Mouse (Mus musculus) neutrophil, adult 5-6 weeks (primary cell): ENCODE measurements around the gene Tmem183a. TPM values are rescaled to one million over a fixed set of nuclear protein-coding genes. Genes with fewer than 3 reads are reported as not detected.

Experiments used
- ATAC-seq: fragments of 151-379, 151-347 bp; 2 replicates; pipeline ENCODE4 v1.8.0; 2017; ENCODE audit warnings: mild to moderate bottlenecking, moderate TSS enrichment; ENCODE audit not compliant: insufficient number of reproducible peaks, poor library complexity, low FRiP score, severe bottlenecking; ENCODE audit errors: extremely low read depth
- total RNA-seq: library from RNA; stranded (forward); fragments of 200-1000 nt; gene quantifications from 2 replicates; pipeline ENCODE4 v1.2.3, GENCODE M21; 2017

Gene Tmem183a
- total RNA-seq, 1 experiment from 2014 or later = 74.1 TPM

DNA sequence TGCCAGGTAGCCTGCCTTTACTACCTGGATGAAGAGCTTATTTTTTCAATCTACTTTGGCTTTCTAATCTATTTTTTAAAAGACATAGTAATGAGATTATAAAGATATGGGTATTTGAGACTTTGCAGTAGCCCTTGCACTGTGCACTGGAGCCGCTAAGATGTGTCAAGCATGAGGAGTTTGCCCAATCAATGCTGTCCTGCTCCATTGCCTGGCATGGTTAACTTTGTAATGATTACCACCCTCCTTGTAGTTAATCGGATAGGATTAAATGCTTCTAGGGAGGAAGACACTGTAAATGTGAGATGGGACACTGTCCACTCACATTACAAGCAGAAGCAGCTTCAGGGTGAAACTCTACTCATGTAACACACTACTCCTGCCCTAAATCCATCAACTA is 8.5 kb downstream of the Tmem183a start:
- ATAC-seq = no peak

DNA sequence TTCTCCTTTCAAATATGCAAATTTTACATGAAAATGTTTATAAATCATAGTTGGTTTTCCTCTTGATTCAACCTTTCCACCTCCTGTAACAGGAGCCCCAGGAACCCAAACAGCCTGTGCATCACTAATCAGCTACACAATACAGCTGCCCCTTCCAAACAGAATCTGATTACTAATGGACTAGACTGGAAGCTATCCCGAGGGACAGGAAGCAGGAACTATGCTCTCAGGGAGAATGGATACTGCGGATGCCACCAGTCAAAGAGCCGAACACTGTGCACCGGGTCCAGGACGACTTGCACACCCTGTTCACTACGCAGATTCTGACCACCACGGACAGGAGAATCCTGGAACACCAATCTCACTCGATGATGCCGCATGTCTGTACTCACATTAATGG is 14.0 kb downstream of the Tmem183a start:
- ATAC-seq = no peak

DNA sequence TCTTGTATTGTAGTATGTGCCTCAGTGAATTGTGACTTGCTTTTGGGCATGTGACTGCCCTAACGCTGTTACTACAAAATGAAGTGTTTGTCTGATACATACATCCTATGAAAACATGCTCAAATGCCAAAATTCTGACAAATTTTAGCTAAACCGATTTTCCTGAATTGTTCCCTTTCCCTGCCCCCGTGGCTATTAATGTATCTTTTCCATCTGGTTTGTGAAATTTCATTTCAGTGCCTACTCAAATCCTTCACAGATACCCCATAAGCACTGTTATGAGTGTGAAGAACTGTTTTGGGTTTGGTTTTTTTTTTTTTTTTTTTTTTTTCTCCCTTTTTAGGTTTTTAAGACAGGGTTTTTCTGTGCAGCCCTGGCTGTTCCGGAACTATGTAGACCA is 16.7 kb downstream of the Tmem183a start:
- no peak for ATAC-seq

DNA sequence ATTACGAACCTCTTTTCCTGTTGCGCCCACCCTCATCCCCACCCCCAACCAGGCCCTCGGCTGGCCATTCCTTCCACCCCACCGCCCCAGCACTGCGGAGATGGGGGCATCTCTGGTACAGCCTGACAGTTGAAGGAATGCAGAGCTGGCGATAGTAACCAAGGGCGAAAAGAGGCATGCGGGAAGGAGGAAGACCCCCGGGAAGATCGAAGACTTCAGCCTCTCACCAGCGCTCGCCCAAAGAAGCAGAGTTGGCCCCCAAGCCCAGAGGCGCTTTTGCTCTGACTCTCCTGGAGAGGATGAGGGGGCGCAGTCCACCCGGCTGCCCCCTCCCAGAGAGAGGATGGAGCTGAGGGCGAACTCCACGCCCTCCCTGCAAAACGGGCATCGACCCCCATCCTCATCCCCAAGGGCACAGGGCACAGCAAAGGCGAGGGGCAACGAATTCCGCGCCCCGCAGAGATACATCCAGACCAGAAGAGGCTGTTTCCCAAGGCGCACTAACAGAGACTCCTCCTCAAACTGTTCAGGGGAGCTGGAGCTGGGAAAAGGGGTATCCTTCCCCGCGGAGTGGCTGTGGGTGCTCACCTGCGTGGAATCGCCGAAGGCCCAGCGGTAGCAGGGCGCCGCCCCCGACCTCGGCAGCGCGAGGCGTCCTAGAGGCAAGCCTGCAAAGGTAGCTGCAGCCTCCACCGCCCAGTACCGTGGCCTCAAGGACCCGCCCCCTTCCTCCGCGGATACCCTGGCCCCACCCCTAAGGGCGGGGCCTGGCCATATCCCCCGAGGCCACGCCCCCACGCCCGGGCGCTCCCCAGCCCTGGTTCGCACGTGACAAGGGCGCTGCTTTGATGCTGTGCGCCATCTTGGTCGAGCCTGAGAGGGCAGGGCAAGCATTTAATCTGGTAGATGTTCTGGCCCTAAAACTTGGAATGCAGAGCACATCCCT is 17.5 kb downstream of the Tmem183a start:
- ATAC-seq = peak; percentile 41

DNA sequence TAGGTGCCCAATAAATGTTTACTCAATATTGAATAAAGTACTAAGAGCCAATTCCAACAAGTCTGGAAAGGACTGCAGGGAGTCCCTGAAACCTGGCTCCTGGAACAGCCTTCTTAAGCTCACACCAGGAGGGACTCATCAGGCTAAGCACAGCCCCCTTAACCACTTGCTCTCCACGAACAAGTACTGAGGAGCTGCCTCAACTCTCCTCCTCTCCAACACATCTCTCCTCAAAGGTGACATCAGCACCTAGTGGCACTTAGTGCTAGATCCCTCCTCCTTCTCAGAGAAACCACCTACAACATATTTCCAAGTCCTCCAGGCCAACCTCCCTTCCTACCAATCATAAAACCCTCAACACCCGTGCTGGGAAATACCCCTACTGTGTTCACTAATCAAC is 18.2 kb downstream of the Tmem183a start:
- no peak for ATAC-seq

DNA sequence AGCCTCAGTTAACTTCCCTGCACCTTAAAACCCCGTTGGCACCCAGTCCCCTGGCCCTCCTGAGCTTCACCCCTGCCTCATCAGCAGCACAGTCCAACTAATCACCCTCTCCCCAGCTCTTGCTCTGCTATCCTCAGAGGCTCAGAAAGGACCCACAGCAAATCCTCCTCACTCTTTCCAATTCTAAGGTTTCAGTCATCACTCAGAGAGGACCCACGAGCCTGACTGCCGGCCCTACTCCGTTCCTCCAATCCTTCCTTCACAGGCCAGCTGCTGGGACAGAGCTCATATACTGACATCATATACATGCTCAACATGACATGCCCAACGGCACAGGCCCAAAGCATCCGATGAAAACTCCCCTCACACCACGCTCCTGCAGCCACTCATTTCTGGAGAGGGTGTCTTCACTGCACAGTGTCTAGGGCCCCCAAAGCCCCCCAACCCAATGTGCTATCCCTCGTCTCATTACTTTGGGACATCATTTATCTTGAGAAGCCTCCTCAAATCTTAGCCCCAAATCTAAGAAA is 18.9 kb downstream of the Tmem183a start:
- ATAC-seq = no peak

DNA sequence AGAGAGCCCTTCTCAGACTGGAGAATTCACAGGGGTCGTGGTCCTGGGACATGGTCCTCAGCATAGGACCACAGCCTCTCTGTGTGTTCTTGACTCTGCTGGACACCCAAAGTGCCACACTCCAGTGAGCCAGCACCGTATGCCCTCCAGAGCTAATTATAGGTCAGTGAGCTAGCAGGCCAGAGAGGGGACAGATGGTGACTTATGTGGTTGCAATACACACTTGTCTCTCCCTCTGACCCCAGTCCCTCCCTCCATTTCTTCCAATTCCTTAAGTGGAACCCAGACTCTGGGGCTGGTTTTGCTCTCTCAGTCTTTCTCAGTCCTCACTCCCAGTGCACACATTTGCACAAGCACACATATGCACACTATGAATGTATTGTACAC is 19.5 kb downstream of the Tmem183a start:
- ATAC-seq = no peak

DNA sequence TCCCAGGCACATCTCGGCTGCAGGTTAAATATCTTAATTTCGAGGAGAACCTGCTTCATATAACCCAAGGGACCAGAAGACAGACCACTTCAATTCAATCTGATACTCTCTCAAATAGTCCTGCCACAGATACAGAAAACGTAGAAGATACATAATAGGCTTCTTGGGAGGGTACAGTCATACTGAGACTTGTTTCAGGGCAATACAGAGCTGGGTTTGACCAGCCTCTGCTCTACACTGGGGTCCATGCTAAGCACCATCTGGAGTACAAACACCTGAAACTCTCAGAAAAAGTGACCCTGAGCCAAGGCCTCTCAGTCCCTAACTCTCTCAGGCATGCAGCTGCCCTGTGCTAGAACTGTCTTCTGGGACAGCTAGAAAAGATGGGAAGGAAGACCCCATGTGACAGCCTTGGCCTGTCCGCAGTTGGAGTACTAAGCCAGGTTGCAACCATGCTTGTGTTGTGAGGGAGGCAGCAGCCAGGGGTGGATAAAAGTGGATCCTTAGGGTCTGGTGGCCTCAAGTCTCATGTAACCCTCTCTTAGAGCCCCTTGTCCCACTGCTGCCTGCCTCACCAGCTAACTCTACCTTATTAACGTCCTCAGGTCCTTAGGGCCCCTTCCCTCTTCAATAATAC is 20.0 kb downstream of the Tmem183a start:
- ATAC-seq = no peak

DNA sequence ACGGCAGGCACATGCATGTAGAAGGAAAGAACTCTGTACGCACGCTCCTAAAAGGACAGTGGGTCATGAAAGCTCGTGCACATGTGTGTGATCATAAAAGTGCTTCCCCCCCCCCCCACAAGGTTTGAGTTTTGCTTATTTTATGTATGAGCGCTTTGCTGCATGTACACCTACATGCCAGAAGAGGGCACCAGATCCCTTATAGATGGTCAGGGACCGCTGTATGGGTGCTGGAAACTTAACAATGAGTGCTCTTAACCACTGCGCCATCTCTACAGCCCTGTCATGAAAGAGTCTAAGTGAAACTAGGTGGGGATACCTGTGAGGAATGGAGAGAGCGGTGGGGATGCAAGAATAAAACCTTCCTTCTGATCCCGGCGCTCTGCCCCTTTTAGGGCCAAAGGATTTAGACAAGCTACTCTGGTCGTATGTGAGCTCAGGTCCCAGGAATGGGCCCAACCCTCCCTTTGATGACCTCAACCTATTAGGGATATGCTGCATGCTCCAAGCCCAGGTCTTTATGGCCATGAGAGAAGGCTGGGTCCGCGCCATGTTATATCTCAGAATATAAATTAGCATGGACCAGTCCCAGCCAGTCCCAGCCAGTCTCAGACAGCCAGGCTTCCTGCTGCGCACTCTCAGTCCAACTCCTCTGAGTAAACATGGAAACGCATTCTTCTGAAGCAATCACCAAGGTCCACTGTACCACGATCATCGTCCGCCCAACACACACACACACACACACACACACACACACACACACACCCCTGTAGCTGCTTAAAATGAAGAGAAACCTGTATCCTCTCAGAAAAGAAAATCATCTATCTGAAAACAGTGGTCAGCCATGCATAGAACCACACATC is 21.8 kb downstream of the Tmem183a start:
- ATAC-seq = no peak

DNA sequence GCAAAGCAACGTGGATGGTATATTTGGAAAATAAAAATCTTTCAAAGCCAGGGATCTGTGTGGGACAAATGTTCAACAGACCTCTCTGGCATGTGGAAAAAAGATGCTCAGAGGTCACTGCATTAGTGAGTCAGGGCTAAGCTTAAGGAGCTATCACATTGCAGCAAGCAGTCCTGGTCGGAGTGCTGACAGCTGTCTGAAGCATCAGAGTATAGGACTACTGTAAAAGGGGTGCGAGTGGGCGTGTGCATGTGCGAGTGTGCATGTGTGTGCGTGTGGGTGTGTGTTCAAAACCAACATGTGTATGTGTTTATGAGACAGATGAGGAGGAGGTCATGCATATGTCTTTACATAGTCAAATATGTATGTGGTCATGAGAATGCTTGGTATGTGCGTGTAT is 22.6 kb downstream of the Tmem183a start:
- ATAC-seq = no peak

DNA sequence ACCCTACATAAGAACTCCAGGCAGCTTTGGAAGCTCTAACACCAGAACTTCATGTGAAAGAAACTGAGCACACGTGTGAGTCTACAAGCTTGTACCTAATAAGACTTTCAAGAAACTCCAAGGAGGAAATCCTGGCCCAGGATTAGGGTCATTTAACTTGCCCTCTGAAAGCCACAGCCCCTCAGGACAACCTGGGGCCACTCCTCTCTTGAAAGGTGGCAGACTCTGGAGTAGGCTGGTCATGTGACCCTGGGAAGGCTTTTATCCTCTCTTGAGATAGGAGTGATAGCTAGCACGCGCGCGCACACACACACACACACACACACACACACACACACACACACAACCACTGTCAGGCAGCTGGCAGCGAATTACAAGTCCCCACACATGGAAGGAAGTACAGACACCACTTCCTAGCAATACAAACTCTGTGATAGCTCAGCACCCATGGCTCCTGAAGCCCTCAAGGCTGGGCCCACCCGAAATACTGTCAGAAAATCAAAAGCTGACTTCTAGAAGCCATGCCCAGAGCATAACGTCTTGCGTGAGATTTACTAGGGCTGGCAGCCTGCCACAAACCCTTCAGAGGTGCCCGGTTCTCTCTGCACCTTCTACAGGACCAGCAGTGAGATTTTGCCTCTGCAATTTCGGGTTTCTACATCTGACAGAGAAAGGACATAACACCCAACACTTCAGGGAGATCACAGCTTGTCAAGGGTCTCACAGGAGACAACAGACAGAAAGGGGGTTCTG is 24.6 kb downstream of the Tmem183a start:
- no peak for ATAC-seq

DNA sequence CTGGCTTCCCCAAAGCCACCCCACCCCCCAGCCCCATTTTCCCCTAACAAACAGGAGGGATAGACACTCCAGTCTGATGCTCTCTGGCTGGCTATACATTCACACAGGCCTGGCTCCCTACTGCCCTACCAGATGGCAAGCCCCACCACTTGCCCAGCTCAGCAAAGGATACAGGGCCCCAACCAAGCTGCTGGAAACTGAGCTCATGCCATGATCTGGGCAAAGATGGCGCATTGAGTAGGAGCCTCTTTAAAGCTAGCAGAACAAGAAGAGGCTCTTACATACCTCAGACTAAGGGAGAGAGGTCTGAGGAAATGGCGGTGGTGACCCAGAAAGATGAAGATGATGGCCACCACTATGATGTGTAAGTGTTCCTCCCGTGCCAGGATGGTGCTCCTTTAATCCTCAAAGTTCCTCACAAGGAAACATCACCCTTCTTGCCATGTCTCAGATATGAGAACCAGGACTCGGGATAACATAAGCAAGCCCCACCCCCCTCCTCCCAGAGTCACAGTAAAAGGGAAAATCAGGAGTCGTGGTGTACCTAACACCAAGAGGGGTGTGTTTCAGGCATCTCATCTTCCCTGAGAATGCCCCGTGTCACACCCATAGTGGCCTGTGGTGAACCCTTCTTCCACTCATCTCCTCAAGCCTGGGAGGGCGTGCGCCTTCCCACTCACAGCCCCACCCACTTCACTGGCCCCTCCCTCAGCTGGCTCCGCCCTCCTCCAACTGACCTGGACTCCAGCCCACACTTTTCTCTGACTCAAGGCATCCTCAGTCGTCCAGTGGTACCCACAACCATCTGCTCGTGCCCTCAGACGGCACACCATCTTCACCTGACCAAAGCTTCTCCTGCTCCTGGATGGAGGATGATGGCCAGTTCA is 25.6 kb downstream of the Tmem183a start:
- no peak for ATAC-seq

DNA sequence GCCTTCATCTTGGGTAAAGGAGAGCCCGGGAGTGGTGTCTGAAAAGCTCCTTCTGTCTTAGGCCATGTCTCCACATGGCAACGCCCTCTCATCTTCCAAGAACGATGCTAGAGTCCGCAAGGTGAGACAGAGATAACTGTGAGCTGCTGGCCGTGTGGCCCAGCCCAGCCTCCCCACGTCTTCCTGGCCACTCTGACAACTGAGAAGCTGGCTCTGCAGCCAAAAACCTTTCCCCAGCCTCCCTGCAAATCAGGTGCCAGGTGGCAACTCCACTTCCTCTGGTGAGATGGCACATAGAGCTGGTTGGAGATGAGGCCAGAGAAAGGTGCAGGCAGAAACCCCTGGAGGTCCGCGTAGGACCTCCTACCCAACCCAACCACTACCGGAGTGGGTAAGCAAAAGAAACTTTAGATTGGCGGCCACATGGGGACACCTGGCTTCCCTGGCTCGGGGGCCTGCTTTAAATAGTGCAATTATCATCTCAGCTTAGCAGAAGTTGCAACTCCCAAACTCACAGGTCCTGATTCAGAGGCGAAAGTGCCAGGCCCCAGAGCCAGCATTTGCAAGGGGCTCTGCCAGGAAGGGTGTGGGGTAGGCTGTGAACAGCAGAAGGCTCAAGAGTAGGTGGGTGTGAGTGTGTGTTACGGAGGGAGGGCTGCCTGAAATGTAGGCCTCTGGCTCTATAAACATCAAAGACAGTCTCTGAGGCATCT is 26.4 kb downstream of the Tmem183a start:
- ATAC-seq = no peak

DNA sequence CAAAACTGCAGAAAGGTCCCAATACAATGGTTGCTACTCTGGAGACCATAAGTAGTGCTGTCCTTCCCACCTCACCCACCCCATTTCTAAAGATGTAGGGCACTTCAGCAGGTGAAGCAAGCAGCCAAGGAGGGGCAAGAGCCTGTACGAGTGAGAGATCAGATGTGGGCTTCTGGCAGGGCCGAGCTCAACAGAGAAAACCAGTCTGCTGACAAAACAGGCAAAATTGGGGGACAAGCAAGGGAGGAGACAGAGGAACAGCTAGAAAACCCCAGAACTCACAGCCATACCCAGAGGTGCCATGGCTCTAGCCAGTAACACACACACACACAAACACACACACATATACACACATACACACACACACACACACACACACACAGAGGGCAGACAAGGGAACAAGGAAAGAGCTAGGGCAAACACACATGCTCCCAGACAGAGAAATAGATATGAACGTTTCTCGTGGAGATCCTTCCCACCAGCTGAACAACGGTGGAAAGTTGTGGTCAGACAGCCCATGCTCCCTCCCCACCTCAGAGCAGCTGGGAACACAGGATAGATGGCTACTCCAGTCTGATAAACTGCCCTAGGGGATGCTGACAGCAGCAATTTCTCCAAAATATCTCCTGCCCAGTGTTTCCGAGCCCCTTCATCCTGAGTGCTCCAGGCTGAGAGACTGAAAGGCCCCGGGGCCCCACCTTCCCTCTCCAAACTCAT is 27.5 kb downstream of the Tmem183a start:
- no peak for ATAC-seq

DNA sequence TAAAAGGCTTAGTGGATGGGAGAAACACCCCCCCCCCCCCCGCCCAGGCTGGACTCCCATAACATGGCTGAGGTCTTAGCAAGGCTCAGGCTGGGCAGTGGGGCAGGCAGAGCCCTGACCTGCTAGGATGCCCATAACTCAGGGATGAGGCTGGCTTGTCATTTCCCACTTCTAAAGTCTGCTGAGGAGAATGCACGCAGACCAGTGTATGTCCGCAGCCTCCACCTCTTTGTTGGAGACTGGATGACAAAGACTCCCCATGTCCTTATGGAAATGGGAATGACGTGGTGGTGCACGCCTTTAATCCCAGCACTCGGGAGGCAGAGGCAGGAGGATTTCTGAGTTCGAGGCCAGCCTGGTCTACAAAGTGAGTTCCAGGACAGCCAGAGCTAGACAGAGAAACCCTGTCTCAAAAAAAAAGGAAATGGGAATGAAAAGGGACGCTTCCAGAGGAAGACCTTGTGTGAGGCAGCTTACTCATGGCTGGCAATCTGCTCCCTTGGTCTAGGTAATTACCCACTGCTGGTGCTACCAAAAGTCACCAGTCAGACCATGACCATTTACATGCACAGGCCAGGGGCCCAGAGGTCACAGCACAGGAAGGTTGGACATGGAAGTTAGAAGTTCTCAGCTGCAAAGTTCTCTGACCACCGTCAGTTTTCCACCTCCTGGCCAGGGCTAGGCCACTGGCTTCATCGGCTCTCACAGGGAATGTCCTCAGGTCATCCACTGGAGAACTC is 28.2 kb downstream of the Tmem183a start:
- no peak for ATAC-seq

DNA sequence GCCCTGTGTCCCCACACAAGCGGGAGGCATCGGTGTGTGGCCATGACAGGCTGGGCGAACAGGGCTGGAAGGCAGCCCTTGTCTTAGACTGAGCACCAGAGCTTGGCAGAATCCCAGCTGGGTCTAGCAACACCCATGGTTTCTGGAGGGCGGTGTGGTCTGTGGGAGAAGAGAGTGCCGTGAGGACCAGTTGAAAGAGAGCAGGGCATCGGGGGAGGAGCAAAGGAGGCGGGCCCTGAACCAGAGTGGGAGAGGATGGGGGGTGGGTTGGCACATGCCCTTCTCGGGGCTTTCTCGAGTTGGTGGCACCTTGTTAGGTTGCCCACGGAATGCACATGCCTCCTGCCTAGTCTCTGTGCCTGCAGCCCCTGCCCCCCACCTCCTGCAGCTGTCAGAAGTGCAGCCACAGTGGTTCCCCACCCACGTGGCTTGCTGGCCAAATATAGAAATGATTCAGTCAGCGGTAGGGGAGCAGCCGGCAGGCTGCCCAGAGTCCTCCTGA is 29.0 kb downstream of the Tmem183a start, which contains the start of gene Ppfia4:
Gene Ppfia4, minus strand, starts transcription at position 159 of the 502 bp plus-strand sequence.
- ATAC-seq = no peak
